Mouse (Mus musculus): ENCODE measurements around the gene Foxg1.

Foxg1 gene

DNA sequence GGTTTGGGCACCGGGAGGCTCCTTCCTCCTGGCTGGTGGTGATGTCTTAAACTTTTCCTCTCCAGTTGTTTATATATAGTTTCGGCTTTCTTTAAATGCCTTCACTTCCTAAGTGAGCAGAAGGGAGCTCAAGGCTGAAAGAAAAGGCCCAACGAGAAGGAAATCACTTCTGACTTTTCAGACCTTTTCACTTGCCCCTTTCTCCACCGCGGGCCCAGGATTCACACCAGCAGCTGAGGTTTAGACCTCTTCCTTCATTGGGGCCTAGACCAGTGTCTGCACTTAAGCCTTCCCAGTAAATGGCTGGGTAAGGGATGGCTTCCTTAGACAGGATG lies 19.3 kb downstream of the Foxg1 start:
- no peak for DNase-seq (ENCODE audit: low read depth, low spot score)

DNA sequence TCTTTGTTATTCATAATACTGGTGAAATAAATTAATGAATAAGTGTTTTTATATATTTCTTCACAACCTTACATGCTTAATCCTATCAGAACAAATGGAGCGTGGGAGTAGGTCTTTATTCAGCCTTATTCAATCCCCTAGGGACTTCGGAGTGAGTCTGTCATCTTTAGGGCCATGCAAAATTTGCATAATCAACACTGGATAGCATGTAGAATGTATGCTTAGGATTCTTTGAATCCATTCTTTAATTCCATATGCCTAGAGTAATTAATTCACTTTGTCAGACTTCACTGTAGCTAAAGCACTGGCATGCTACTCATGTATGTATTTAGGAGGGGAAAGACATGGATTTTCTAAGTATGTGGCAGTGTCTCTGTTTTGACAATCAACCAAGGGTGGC lies 27.4 kb downstream of the Foxg1 start:
- DNase-seq (ENCODE audit: low read depth, low spot score): no peak

DNA sequence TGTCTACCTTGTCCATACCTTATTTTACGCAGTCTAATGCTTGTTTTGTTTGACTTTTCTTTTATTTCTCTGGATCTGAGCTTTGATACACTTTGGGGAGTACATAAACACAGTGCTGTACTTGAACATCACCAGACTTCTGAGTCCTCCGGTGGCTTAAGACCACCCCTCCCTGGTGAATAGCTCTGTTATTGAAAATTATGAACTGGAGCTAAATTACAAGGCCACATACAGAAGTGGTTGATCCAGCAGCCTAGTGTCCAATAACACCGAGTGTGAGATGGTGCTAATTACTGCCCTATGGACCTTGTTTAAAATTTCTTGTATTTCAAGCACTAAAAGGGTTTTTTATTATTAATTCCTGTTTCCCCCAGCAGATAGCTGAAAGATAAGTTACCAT lies 35.5 kb downstream of the Foxg1 start:
- no peak for DNase-seq (ENCODE audit: low read depth, low spot score)

Data from forelimb bud, embryonic 11.5 days (tissue).